Comparison of ENCODE assay signal across 22 mouse cellular contexts in genomic region chr11:28216316-28216715, GRCm38 (mm10).
DNase-seq lines count a peak whose midpoint lies in the region; ATAC-seq and TF ChIP-seq lines count a peak whose summit lies in the region.
"Had no signal": no experiment of that assay in that cellular context is flagged by ENCODE, and none has a peak within 500 bp of the region (broad histone marks: within the 10 kb centered on the region; RNA-seq: fewer than 3 reads in every experiment).

No protein-coding gene starts in this region.

- peak; percentile 75; the same call in 1 of the 2 replicates for ATAC-seq in kidney, postnatal 0 days (replicated peaks; ENCODE audit: low FRiP score, low read depth)
- ATAC-seq: CD4-positive, CD25-positive, alpha-beta regulatory T cell, adult 4 months; inflammation-experienced regulatory T-cells, adult 6 months; Patski had no signal

- no peak overlapping the region for H3K4me3 ChIP-seq in kidney, adult 2 months (ENCODE audit: insufficient read depth, low read depth, low read length)
- no peak overlapping the region for H3K4me3 ChIP-seq in kidney, postnatal 0 days (replicated peaks; ENCODE audit: low read depth, low read length)
- H3K4me3 ChIP-seq: forebrain, embryonic 10.5 days; heart, embryonic 10.5 days; liver, embryonic 13.5 days; megakaryocyte, embryonic 14.5 days; stomach, embryonic 15.5 days had no signal

- peak; percentile 4 to 7 for DNase-seq in cerebellum, postnatal 14 days
- DNase-seq in cerebellum, adult 8-10 months = no peak
- peak; percentile 17 for DNase-seq in kidney, adult 2 months
- no peak for DNase-seq in kidney, adult 18-20 months
- peak; percentile 24 for DNase-seq in NIH3T3 (ENCODE audit: low read depth)
- peak; percentile 12 for DNase-seq in kidney, postnatal 0 days (ENCODE audit: low spot score)
- no peak for DNase-seq in c-Kit-positive CD71-positive TER-119-positive erythroid progenitor cells, embryonic 14.5 days (ENCODE audit: low spot score)
- DNase-seq in heart, postnatal 4 days = no peak
- DNase-seq: cerebellum, adult 9-10 months; liver, embryonic 13.5 days; lung, adult 2 months; midbrain, embryonic 14.5 days; right cerebral cortex, adult 18-20 months; right cerebral cortex, postnatal 4 days; thymus, postnatal 25 days had no signal

- no peak overlapping the region for H3K27ac ChIP-seq in kidney, adult 2 months (ENCODE audit: insufficient read depth, low read depth, low read length)
- H3K27ac ChIP-seq in kidney, postnatal 0 days = no peak overlapping the region
- H3K27ac ChIP-seq: forebrain, embryonic 10.5 days; heart, embryonic 10.5 days; liver, embryonic 13.5 days; stomach, embryonic 15.5 days had no signal

- no peak overlapping the region for H3K9ac ChIP-seq in kidney, postnatal 0 days (ENCODE audit: low read depth, low read length)
- H3K9ac ChIP-seq: liver, embryonic 13.5 days; stomach, embryonic 15.5 days had no signal

- H3K4me2 ChIP-seq in kidney, postnatal 0 days (ENCODE audit: low read length) = no peak overlapping the region
- H3K4me2 ChIP-seq: liver, embryonic 13.5 days; stomach, embryonic 15.5 days had no signal

- H3K27me3 ChIP-seq in kidney, adult 2 months (replicated peaks; ENCODE audit: control insufficient read depth, insufficient read depth, low read length) = no peaks in the 10 kb centered on the region
- H3K27me3 ChIP-seq in kidney, postnatal 0 days (ENCODE audit: insufficient read depth, low read length) = no peaks in the 10 kb centered on the region
- H3K27me3 ChIP-seq: liver, embryonic 13.5 days; megakaryocyte, embryonic 14.5 days; Patski; stomach, embryonic 15.5 days had no signal

- no peak for TF ChIP-seq CTCF in kidney, adult 2 months (conservative IDR thresholded peaks at IDR 0.05; ENCODE audit: insufficient read depth, insufficient read length, low read depth, low read length)
- TF ChIP-seq CTCF in kidney, postnatal 0 days (IDR thresholded peaks at IDR 0.05; ENCODE audit: low read depth) = no peak

- no peak for TF ChIP-seq POLR2A in kidney, adult 2 months (IDR thresholded peaks at IDR 0.05; ENCODE audit: low read depth, low read length)

- no peaks in the 10 kb centered on the region for H3K36me3 ChIP-seq in kidney, adult 2 months (ENCODE audit: control insufficient read depth, insufficient read depth, low read length)
- no peaks in the 10 kb centered on the region for H3K36me3 ChIP-seq in kidney, postnatal 0 days (ENCODE audit: insufficient read depth, low read length)
- H3K36me3 ChIP-seq: forebrain, embryonic 10.5 days; heart, embryonic 10.5 days; liver, embryonic 13.5 days; stomach, embryonic 15.5 days had no signal

- H3K9me3 ChIP-seq in kidney, postnatal 0 days (replicated peaks; ENCODE audit: low read length) = 0 out of 2 replicates have a peak, but pooled peaks cover 3% of the 10 kb centered on the region
- H3K9me3 ChIP-seq: forebrain, embryonic 10.5 days; heart, embryonic 10.5 days; liver, embryonic 13.5 days; stomach, embryonic 15.5 days had no signal

- 61% methylated on average over 1 of the region's 1 CpGs for WGBS in kidney, adult 2 months
- WGBS in kidney, postnatal 0 days = 70% methylated on average over 1 of the region's 1 CpGs

- no peaks in the 10 kb centered on the region for H3K4me1 ChIP-seq in kidney, adult 2 months (ENCODE audit: control insufficient read depth, insufficient read depth, low read length)
- no peaks in the 10 kb centered on the region for H3K4me1 ChIP-seq in kidney, postnatal 0 days (replicated peaks; ENCODE audit: insufficient read depth, low read length)
- H3K4me1 ChIP-seq: forebrain, embryonic 10.5 days; heart, embryonic 10.5 days; liver, embryonic 13.5 days; megakaryocyte, embryonic 14.5 days; stomach, embryonic 15.5 days had no signal

Comparison
In these comparisons a context has a peak if more than half of its experiments do, and no peak if none do; other contexts are left out.
1. DNase-seq: peak in cerebellum, postnatal 14 days (2 of 2), kidney, adult 2 months (single experiment), NIH3T3 (single experiment) and kidney, postnatal 0 days (single experiment); none in cerebellum, adult 8-10 months (single experiment), kidney, adult 18-20 months (single experiment), c-Kit-positive CD71-positive TER-119-positive erythroid progenitor cells, embryonic 14.5 days (single experiment) and heart, postnatal 4 days (single experiment).